Mouse (Mus musculus) stomach, embryonic 16.5 days (tissue): Measurements from ENCODE around the gene Tmem221. TPM values are rescaled to one million over a fixed set of nuclear protein-coding genes. Genes with fewer than 3 reads are reported as not detected.

Experiments used
- ATAC-seq: fragments of 200-750 bp; cut with Nextera tagmentation; 2 replicates; pipeline ENCODE4 v1.8.0; 2017; ENCODE audit warnings: moderate number of reproducible peaks, moderate TSS enrichment; ENCODE audit not compliant: insufficient read depth, low FRiP score
- H3K27ac ChIP-seq: fragments of 300-500 bp; sonication (generic); 2 replicates; pipeline ENCODE4 v1.5.1; 2014; ENCODE audit warnings: low read length
- H3K27me3 ChIP-seq: fragments of 300-500 bp; sonication (generic); 2 replicates; pipeline ENCODE4 v1.6.1; 2014; ENCODE audit warnings: low read length, control low read depth, mixed read lengths; ENCODE audit not compliant: control insufficient read depth, insufficient read depth
- H3K36me3 ChIP-seq: fragments of 300-500 bp; sonication (generic); 2 replicates; pipeline ENCODE4 v1.6.1; 2014; ENCODE audit warnings: low read length; ENCODE audit not compliant: control insufficient read depth, insufficient read depth
- H3K4me1 ChIP-seq: fragments of 300-500 bp; sonication (generic); 2 replicates; pipeline ENCODE4 v1.6.1; 2014; ENCODE audit warnings: low read length, control low read depth, mixed read lengths; ENCODE audit not compliant: control insufficient read depth, insufficient read depth
- H3K4me2 ChIP-seq: fragments of 300-500 bp; sonication (generic); 2 replicates; pipeline ENCODE4 v1.6.1; 2014; ENCODE audit warnings: low read depth, low read length, mixed read lengths
- H3K4me3 ChIP-seq: fragments of 300-500 bp; sonication (generic); replicated peaks from 2 replicates; pipeline ENCODE4 v1.5.1; 2014; ENCODE audit warnings: mild to moderate bottlenecking, low read length
- H3K9ac ChIP-seq: fragments of 300-500 bp; sonication (generic); 2 replicates; pipeline ENCODE4 v1.6.1; 2014; ENCODE audit warnings: low read length
- H3K9me3 ChIP-seq: fragments of 300-500 bp; sonication (generic); replicated peaks from 2 replicates; pipeline ENCODE4 v1.6.1; 2016; ENCODE audit warnings: low read length, control low read depth; ENCODE audit not compliant: control insufficient read depth
- WGBS: fragments of 180-500 bp; shearing (Covaris S2); extraction: QIAGEN DNeasy Blood & Tissue Kit; methylation state at CpG from one replicate; pipeline ENCODE4 v1.1.7; 2014; 5-methylcytosine and 5-hydroxymethylcytosine counted together
- polyA plus RNA-seq: library from polyadenylated mRNA; unstranded; fragments of >200 nt; fragmentation: Nextera tagmentation; extraction: Ambion mirVana; gene quantifications from 2 replicates; pipeline ENCODE4 v1.2.1, GENCODE M21; 2015

The Tmem221 gene
- polyA plus RNA-seq, 1 experiment from 2014 or later, result 2.9 TPM

DNA sequence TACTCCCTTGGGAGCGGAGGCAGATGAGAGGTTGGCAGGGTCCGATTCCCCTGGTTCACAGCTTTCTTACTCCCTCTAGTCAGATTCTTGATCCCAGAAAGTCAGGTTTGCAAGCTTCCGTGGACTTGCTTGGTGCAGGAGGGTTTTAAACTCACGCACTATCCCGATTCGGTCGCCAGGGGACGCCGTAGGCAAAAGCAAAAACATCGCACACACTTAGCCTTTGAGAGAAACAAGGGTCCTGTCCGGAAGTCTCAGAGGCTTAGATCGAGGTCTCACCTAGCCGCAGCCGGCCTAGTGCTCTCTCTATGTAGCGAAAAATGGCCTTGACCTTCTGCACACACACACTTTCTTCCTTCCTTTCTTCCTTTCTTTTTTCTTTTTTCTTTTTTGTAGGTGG, 2.7 kb upstream of the Tmem221 start:
- Histone ChIP-seq H3K27me3 (peaks cover 39% of the 10 kb centered on the region), H3K9me3 (no peaks in the 10 kb centered on the region), H3K9ac (no peak overlapping the region), H3K4me2 (no peak overlapping the region), H3K4me3 (no peak overlapping the region), H3K27ac (no peak overlapping the region), H3K36me3 (no peaks in the 10 kb centered on the region), H3K4me1 (peaks cover 20% of the 10 kb centered on the region)
- 2% methylated on average over 15 of the region's 15 CpGs for WGBS
- no peak for ATAC-seq

DNA sequence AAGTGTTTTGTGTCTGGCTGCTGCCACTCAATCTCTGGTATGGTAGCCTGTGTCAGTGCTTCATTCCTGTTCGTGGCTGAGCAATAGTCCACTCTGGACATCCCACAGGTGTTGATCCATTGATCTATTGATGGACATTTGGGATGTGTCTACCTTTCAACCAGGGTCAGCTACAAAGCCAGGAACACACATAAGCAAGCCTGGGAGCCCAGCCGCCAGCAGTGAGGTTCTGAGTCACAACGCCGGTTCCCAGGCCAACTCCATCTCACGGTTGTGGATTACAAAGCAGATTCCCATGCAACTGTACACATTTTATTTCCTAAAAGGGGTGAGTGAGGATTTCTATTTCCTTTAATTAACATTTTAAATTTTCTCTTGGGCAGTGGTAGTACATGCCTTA, 2.1 kb upstream of the Tmem221 start:
- Histone ChIP-seq H3K9me3 (no peaks in the 10 kb centered on the region), H3K4me2 (no peak overlapping the region), H3K9ac (no peak overlapping the region), H3K4me3 (no peak overlapping the region), H3K4me1 (peaks cover 20% of the 10 kb centered on the region), H3K27ac (no peak overlapping the region), H3K27me3 (peaks cover 36% of the 10 kb centered on the region), H3K36me3 (no peaks in the 10 kb centered on the region)
- ATAC-seq, result no peak
- WGBS, result 81% methylated on average over 5 of the region's 5 CpGs

DNA sequence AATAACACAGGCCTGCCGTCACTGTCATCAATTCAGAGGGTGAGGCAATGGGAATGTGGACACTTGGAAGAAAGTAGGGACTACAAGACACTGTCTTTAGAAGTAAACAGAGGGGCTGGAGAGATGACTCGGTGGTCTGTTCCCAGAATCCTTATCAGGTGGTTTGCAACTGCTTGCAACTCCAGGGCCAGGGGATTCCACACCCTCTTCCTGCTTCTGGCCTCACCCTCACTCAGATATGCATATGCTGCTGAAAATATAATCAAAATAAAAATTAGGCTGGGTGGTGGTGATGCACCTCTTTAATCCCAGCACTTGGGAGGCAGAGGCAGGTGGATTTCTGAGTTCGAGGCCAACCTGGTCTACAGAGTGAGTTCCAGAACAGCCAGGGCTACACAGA, 1.4 kb upstream of the Tmem221 start:
- Histone ChIP-seq H3K27ac (no peak overlapping the region), H3K36me3 (no peaks in the 10 kb centered on the region), H3K27me3 (peaks cover 36% of the 10 kb centered on the region), H3K9me3 (no peaks in the 10 kb centered on the region), H3K9ac (no peak overlapping the region), H3K4me1 (peaks cover 20% of the 10 kb centered on the region), H3K4me2 (no peak overlapping the region), H3K4me3 (no peak overlapping the region)
- WGBS, result 74% methylated on average over 3 of the region's 3 CpGs
- no peak for ATAC-seq

DNA sequence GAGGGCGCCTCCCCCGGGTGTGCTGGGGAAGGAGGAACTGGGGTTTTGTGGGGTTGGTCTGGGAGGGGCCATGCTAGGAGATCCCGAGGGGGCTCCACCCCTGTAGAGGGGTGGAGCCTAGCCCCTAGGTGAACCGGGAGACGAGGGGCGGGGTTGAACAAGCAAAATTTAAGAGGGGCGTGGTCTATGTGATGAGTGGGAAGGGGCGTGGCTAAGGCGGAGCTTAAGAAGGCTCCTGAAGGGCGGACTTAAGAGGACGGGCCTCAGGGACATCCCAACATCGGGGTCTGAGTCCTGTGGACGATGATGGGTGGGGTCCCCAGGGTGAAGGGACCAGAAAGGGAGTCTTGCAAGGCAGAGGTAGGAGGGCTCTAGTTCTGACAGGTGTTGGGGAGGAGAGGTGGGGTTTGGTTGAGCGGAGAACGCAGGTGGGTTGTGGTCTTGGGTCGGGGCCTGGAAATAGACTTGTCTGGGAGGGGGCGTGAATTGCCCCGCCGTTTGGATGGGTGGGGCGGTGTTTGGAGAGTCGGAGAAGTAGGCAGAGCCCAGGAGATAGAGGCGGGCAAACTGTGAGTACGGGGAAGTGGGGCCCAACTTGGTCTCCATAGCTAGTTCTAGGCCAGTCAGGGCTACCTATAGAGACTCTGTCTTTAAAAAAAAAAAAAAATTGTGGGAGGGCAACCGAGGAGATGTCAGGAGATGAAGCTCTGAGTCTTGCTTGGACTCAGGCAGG, 453 bp upstream of the Tmem221 start:
- H3K4me3 ChIP-seq, result peak overlapping the region; percentile 54
- peak; percentile 74 for ATAC-seq
- peaks cover 20% of the 10 kb centered on the region for H3K4me1 ChIP-seq
- H3K36me3 ChIP-seq, result no peaks in the 10 kb centered on the region
- H3K9me3 ChIP-seq, result no peaks in the 10 kb centered on the region
- H3K9ac ChIP-seq, result peak overlapping the region; percentile 73
- H3K27me3 ChIP-seq, result peaks cover 36% of the 10 kb centered on the region
- peak overlapping the region; percentile 90 for H3K4me2 ChIP-seq
- no peak overlapping the region for H3K27ac ChIP-seq
- WGBS, result 2% methylated on average over 24 of the region's 24 CpGs

DNA sequence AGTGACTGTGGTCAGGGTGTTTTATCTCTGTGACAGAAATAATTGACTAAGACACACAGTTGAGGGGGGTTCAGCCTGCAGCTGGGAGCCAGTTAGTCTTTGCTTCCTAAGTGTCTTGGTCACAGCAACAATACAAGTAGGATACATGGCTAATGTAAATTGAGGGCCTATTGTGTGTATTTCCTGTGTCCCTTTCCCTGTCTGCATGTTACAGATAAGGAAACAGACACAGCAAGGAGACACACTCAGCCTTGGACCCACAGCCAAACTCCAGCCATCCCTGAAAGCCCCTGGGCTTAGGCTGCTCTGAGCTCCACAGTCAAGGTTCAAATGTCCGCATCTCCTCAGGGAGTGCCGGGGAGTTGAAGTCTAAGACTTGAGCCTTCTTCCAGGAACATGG, 4.0 kb downstream of the Tmem221 start:
- H3K4me2 ChIP-seq, result no peak overlapping the region
- no peak overlapping the region for H3K9ac ChIP-seq
- H3K27me3 ChIP-seq, result peaks cover 16% of the 10 kb centered on the region
- H3K4me3 ChIP-seq, result no peak overlapping the region
- no peak overlapping the region for H3K27ac ChIP-seq
- peaks cover 20% of the 10 kb centered on the region for H3K4me1 ChIP-seq
- 91% methylated on average over 2 of the region's 2 CpGs for WGBS
- H3K36me3 ChIP-seq, result no peaks in the 10 kb centered on the region
- no peaks in the 10 kb centered on the region for H3K9me3 ChIP-seq
- no peak for ATAC-seq

DNA sequence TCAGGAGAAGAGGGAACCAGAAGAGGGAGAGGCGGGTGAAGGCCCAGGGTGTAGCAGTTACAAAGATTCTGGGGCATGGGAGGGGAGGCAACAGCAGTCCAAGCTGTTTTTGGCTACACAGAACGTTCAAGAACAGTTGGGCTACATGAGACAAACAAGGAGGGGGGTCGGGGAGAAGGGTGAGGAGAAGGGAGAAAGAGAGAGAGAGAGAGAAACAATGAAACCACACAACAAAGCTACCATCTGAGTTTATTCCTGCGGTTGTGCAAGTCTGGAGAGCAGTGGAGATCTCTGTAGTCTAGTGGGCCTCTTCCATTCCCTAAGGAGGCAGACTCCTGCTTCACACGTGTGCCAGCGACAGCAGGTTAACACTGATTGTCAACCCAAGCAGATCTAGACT, 4.7 kb downstream of the Tmem221 start:
- no peaks in the 10 kb centered on the region for H3K9me3 ChIP-seq
- H3K4me3 ChIP-seq, result no peak overlapping the region
- no peak overlapping the region for H3K9ac ChIP-seq
- no peak for ATAC-seq
- no peak overlapping the region for H3K4me2 ChIP-seq
- no peak overlapping the region for H3K27ac ChIP-seq
- H3K36me3 ChIP-seq, result no peaks in the 10 kb centered on the region
- 69% methylated on average over 6 of the region's 6 CpGs for WGBS
- peaks cover 14% of the 10 kb centered on the region for H3K27me3 ChIP-seq
- peaks cover 16% of the 10 kb centered on the region for H3K4me1 ChIP-seq

DNA sequence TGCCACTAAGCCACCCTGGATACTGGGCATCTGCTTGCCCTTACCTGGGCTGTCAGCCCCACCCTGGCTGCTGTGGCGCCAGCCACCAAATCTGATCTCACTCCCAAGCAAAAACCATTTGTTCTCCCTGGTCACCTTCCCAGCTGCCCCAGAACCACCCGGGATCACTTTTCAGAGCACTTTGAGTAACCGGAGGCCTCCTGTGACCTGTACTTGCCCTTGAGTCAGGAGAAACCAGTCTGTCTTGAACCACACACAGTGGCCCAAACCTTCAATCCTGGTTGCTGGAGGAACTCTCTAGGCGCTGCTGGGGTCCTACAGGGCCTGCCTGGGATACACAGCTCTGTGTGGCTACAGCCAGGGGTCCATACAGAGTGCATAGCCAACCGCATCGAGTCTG, 5.9 kb downstream of the Tmem221 start:
- WGBS, result 43% methylated on average over 6 of the region's 6 CpGs
- Histone ChIP-seq H3K4me1 (peaks cover 8% of the 10 kb centered on the region; the same call in 1 of the 2 replicates), H3K27me3 (peaks cover 2% of the 10 kb centered on the region), H3K9me3 (no peaks in the 10 kb centered on the region), H3K27ac (0 out of 2 replicates have a peak overlapping the region, but pooled peaks have one; percentile 15), H3K4me3 (no peak overlapping the region), H3K9ac (no peak overlapping the region), H3K36me3 (no peaks in the 10 kb centered on the region), H3K4me2 (no peak overlapping the region)
- no peak for ATAC-seq

DNA sequence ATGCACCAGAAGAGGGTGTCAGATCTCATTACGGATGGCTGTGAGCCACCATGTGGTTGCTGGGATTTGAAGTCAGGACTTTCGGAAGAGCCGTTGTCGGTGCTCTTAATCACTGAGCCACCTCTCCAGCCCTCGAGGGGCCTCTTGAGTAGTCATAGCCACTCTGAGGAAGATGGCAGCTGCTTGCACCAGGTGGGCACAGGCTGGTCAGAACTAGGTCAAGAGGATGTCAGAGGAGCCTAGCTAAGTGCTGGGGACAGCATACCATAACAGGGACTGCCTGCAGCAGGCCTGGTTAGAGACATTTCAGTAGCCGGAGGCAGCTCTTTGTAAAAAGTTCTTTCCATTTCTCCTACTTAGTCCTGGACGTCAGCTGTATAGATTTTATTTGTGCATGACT, 7.9 kb downstream of the Tmem221 start:
- Histone ChIP-seq H3K4me1 (peaks cover 8% of the 10 kb centered on the region; the same call in 1 of the 2 replicates), H3K9me3 (no peaks in the 10 kb centered on the region), H3K27me3 (no peaks in the 10 kb centered on the region), H3K4me2 (no peak overlapping the region), H3K9ac (no peak overlapping the region), H3K27ac (no peak overlapping the region), H3K36me3 (no peaks in the 10 kb centered on the region), H3K4me3 (no peak overlapping the region)
- WGBS, result 65% methylated on average over 7 of the region's 7 CpGs
- ATAC-seq, result no peak

DNA sequence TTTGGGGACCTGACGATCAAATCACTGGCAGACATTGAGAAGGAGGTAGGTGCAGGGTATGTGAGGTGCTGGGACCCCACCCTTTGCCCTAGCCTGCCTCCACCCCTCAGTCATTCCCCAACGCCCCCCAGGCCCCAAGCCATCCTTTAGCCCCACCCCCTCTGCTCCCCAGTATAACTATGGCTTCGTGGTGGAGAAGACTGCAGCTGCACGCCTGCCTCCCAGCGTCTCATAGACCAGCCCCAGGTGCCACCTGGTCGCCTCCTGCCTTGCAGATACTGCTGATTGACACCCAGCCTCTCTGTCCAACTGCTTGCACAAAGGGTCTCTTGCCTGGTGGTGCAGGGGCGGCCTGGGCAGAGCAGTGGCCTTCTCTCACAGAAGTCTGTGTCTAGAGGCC, 11.1 kb downstream of the Tmem221 start:
- WGBS, result 87% methylated on average over 7 of the region's 7 CpGs
- no peak for ATAC-seq
- Histone ChIP-seq H3K27me3 (no peaks in the 10 kb centered on the region), H3K9me3 (no peaks in the 10 kb centered on the region), H3K4me2 (no peak overlapping the region), H3K4me3 (no peak overlapping the region), H3K36me3 (no peaks in the 10 kb centered on the region), H3K27ac (no peak overlapping the region), H3K4me1 (peaks cover 10% of the 10 kb centered on the region; the same call in 1 of the 2 replicates), H3K9ac (no peak overlapping the region)
